Mouse (Mus musculus): ENCODE results near the gene Prep. TPM values are rescaled to one million over a fixed set of nuclear protein-coding genes. Genes with fewer than 3 reads are reported as not detected.

Prep gene
- polyA plus RNA-seq, 1 experiment: 35.6 TPM

DNA sequence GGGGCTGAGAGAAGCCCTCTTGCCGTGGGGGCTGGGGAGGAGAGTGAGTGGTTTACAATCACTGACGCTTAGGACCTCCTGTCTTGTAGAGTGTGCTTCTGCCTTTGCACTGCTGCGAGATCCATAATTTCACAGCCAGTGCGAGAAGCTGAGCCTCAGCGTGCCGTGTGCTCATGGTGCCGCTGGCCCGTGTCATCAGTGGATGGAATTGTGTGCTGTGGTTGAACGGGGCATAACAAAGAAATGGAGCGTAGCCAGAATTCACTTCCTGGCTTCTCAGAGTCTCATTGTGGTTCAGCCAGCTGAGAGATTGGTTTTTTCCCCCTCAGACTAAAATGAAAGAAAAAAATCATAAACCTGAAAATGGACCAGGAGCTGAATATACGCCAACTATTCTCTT, 62.1 kb downstream of the Prep start:
- Histone ChIP-seq H3K4me2 (ENCODE audit: low read depth) (no peak overlapping the region), H3K4me3 (no peak overlapping the region), H3ac (ENCODE audit: control insufficient read depth, insufficient read length) (no peak overlapping the region), H3K79me2 (ENCODE audit: control insufficient read depth, insufficient read depth) (peaks cover 13% of the 10 kb centered on the region), H3K36me3 (ENCODE audit: control insufficient read depth, insufficient read depth) (peaks cover 45% of the 10 kb centered on the region), H3K27me3 (ENCODE audit: control insufficient read depth, insufficient read depth, insufficient read length) (no peaks in the 10 kb centered on the region)
- TF ChIP-seq E2F4 (IDR thresholded peaks at IDR 0.05; ENCODE audit: insufficient read depth) (no peak), MYOG (IDR thresholded peaks at IDR 0.05; ENCODE audit: control insufficient read depth in 1 of 3, insufficient read depth in 1 of 3, insufficient read length in 2 of 3, low read depth in 2 of 3) (no peak), TCF12 (IDR thresholded peaks at IDR 0.05; ENCODE audit: insufficient read depth, poor library complexity, severe bottlenecking) (no peak), POLR2A (IDR thresholded peaks at IDR 0.05; ENCODE audit: insufficient read length, low read depth) (no peak), TCF3 (IDR thresholded peaks at IDR 0.05; ENCODE audit: insufficient read length, low read depth) (no peak), POLR2AphosphoS2 (IDR thresholded peaks at IDR 0.05; ENCODE audit: insufficient read length, low read depth) (no peak), MAX (IDR thresholded peaks at IDR 0.05; ENCODE audit: low read depth) (no peak), USF1 (IDR thresholded peaks at IDR 0.05; ENCODE audit: low read depth) (no peak), CEBPB (IDR thresholded peaks at IDR 0.05; ENCODE audit: insufficient read depth, poor library complexity, severe bottlenecking) (no peak), REST (IDR thresholded peaks at IDR 0.05; ENCODE audit: insufficient read depth, insufficient read length) (no peak), SRF (IDR thresholded peaks at IDR 0.05; ENCODE audit: control insufficient read depth, insufficient read length, low read depth) (no peak), MYOD1 (IDR thresholded peaks at IDR 0.05; ENCODE audit: control insufficient read depth in 1 of 3, insufficient read length in 2 of 3, low read depth in 2 of 3) (no peak)

DNA sequence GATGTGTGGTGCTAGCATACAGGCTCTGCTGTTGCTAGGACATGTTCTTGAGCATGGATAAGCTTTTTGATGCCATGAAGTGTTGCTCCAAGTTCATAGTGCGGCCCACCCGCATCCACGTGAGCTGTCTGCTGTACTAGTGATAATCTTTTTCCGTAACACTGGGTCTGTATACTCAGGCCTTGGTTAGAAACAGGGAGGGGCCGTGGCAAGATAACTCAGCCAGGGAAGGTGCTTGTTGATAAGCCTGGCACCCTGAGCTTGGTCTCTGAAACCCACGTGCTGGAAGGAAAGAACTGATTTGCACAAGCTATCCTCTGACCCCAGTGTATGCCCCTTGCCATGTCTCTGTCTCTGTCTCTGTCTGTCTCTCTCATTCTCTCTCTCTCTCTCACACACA, 63.0 kb downstream of the Prep start:
- TF ChIP-seq POLR2AphosphoS2 (IDR thresholded peaks at IDR 0.05; ENCODE audit: insufficient read length, low read depth) (no peak), CEBPB (IDR thresholded peaks at IDR 0.05; ENCODE audit: insufficient read depth, poor library complexity, severe bottlenecking) (no peak), POLR2A (IDR thresholded peaks at IDR 0.05; ENCODE audit: insufficient read length, low read depth) (no peak), TCF3 (IDR thresholded peaks at IDR 0.05; ENCODE audit: insufficient read length, low read depth) (no peak), MAX (IDR thresholded peaks at IDR 0.05; ENCODE audit: low read depth) (no peak), TCF12 (IDR thresholded peaks at IDR 0.05; ENCODE audit: insufficient read depth, poor library complexity, severe bottlenecking) (no peak), E2F4 (IDR thresholded peaks at IDR 0.05; ENCODE audit: insufficient read depth) (no peak), USF1 (IDR thresholded peaks at IDR 0.05; ENCODE audit: low read depth) (no peak), REST (IDR thresholded peaks at IDR 0.05; ENCODE audit: insufficient read depth, insufficient read length) (no peak)
- peaks cover 17% of the 10 kb centered on the region for H3K79me2 ChIP-seq (ENCODE audit: control insufficient read depth, insufficient read depth)
- no peak overlapping the region for H3K4me3 ChIP-seq
- no peaks in the 10 kb centered on the region for H3K27me3 ChIP-seq (ENCODE audit: control insufficient read depth, insufficient read depth, insufficient read length)
- no peak overlapping the region for H3K4me2 ChIP-seq (ENCODE audit: low read depth)
- peaks cover 36% of the 10 kb centered on the region for H3K36me3 ChIP-seq (ENCODE audit: control insufficient read depth, insufficient read depth)
- no peak overlapping the region for H3ac ChIP-seq (ENCODE audit: control insufficient read depth, insufficient read length)

DNA sequence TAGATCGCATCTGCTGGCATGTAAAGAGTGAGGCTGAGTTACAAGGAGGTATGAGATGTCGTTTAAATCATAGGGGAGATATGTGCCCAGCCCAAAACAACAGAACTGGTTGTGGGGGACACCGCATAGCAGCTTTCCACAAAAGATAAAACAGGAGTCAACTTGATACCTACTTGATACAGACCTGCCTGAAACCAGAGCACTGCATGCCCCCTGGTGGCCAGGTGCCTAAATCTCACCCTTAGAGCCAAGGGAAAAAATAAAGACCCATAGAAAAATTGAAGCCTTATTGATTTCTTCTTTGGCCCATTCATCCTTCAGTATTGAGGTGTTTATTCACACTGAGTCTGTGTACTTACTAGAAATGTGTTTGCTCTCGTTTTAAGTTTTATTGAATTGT, 65.4 kb downstream of the Prep start:
- Histone ChIP-seq H3K79me2 (ENCODE audit: control insufficient read depth, insufficient read depth) (peaks cover 17% of the 10 kb centered on the region), H3ac (ENCODE audit: control insufficient read depth, insufficient read length) (no peak overlapping the region), H3K4me3 (no peak overlapping the region), H3K36me3 (ENCODE audit: control insufficient read depth, insufficient read depth) (peaks cover 38% of the 10 kb centered on the region), H3K4me2 (ENCODE audit: low read depth) (no peak overlapping the region), H3K27me3 (ENCODE audit: control insufficient read depth, insufficient read depth, insufficient read length) (no peaks in the 10 kb centered on the region)
- no peak for TF ChIP-seq MYOD1 (IDR thresholded peaks at IDR 0.05; ENCODE audit: control insufficient read depth in 1 of 3, insufficient read length in 2 of 3, low read depth in 2 of 3)
- TF ChIP-seq USF1 (IDR thresholded peaks at IDR 0.05; ENCODE audit: low read depth): no peak
- no peak for TF ChIP-seq POLR2A (IDR thresholded peaks at IDR 0.05; ENCODE audit: insufficient read length, low read depth)
- no peak for TF ChIP-seq CEBPB (IDR thresholded peaks at IDR 0.05; ENCODE audit: insufficient read depth, poor library complexity, severe bottlenecking)
- no peak for TF ChIP-seq REST (IDR thresholded peaks at IDR 0.05; ENCODE audit: insufficient read depth, insufficient read length)
- TF ChIP-seq MAX (IDR thresholded peaks at IDR 0.05; ENCODE audit: low read depth): no peak
- no peak for TF ChIP-seq SRF (IDR thresholded peaks at IDR 0.05; ENCODE audit: control insufficient read depth, insufficient read length, low read depth)
- no peak for TF ChIP-seq TCF3 (IDR thresholded peaks at IDR 0.05; ENCODE audit: insufficient read length, low read depth)
- TF ChIP-seq MYOG (IDR thresholded peaks at IDR 0.05; ENCODE audit: control insufficient read depth in 1 of 3, insufficient read depth in 1 of 3, insufficient read length in 2 of 3, low read depth in 2 of 3): no peak
- no peak for TF ChIP-seq TCF12 (IDR thresholded peaks at IDR 0.05; ENCODE audit: insufficient read depth, poor library complexity, severe bottlenecking)
- TF ChIP-seq E2F4 (IDR thresholded peaks at IDR 0.05; ENCODE audit: insufficient read depth): no peak
- TF ChIP-seq POLR2AphosphoS2 (IDR thresholded peaks at IDR 0.05; ENCODE audit: insufficient read length, low read depth): no peak

DNA sequence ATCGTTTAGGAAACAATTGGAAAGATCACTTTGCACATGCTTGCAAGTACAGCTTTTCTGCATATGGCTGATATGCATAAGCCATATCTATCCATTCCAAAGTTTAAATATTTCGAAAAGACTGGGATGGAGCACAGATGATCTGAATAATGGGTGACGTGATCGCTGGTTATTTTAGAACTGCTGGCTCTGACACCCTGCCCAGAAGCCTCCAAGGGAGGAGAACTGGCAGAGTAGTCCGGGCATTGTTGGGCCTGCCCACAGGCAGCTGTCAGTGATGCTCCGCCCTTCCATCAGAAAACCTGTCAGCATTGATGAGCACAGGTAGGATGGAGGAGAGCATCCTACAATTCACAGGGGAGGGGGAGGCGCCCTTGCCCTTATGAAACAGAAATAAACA, 69.8 kb downstream of the Prep start:
- H3K36me3 ChIP-seq (ENCODE audit: control insufficient read depth, insufficient read depth): peaks cover 19% of the 10 kb centered on the region
- H3K27me3 ChIP-seq (ENCODE audit: control insufficient read depth, insufficient read depth, insufficient read length): no peaks in the 10 kb centered on the region
- no peak overlapping the region for H3K4me2 ChIP-seq (ENCODE audit: low read depth)
- TF ChIP-seq USF1 (IDR thresholded peaks at IDR 0.05; ENCODE audit: low read depth) (no peak), MYOD1 (IDR thresholded peaks at IDR 0.05; ENCODE audit: control insufficient read depth in 1 of 3, insufficient read length in 2 of 3, low read depth in 2 of 3) (no peak), REST (IDR thresholded peaks at IDR 0.05; ENCODE audit: insufficient read depth, insufficient read length) (no peak), TCF12 (IDR thresholded peaks at IDR 0.05; ENCODE audit: insufficient read depth, poor library complexity, severe bottlenecking) (no peak), POLR2AphosphoS2 (IDR thresholded peaks at IDR 0.05; ENCODE audit: insufficient read length, low read depth) (no peak), TCF3 (IDR thresholded peaks at IDR 0.05; ENCODE audit: insufficient read length, low read depth) (no peak), SRF (IDR thresholded peaks at IDR 0.05; ENCODE audit: control insufficient read depth, insufficient read length, low read depth) (no peak), POLR2A (IDR thresholded peaks at IDR 0.05; ENCODE audit: insufficient read length, low read depth) (no peak), CEBPB (IDR thresholded peaks at IDR 0.05; ENCODE audit: insufficient read depth, poor library complexity, severe bottlenecking) (no peak), MAX (IDR thresholded peaks at IDR 0.05; ENCODE audit: low read depth) (no peak)
- no peak overlapping the region for H3ac ChIP-seq (ENCODE audit: control insufficient read depth, insufficient read length)
- H3K4me3 ChIP-seq: no peak overlapping the region
- peaks cover 17% of the 10 kb centered on the region for H3K79me2 ChIP-seq (ENCODE audit: control insufficient read depth, insufficient read depth)

DNA sequence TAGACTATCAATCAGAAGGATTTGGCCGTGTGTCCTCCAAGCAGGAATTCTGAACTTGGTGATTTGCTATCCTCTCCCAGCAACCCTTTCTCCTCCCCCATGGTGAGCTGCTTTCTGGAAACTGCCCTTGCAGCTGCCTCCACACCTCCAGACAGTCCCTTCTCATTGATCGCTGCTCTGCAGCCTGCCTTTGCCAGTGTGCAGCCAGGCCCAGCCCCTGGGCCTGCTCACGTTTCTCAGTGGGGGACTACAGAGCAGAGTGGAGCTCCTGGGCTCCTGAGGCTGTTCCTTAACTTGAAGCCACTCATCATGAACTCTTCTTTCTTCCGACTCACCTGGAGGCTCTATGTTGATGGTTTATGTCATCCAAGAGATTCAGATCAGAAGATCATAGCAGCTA, 72.9 kb downstream of the Prep start:
- no peaks in the 10 kb centered on the region for H3K27me3 ChIP-seq (ENCODE audit: control insufficient read depth, insufficient read depth, insufficient read length)
- H3ac ChIP-seq (ENCODE audit: control insufficient read depth, insufficient read length): no peak overlapping the region
- H3K4me3 ChIP-seq: no peak overlapping the region
- no peaks in the 10 kb centered on the region for H3K79me2 ChIP-seq (ENCODE audit: control insufficient read depth, insufficient read depth)
- no peak for TF ChIP-seq REST (IDR thresholded peaks at IDR 0.05; ENCODE audit: insufficient read depth, insufficient read length)
- TF ChIP-seq USF1 (IDR thresholded peaks at IDR 0.05; ENCODE audit: low read depth): no peak
- no peak for TF ChIP-seq TCF3 (IDR thresholded peaks at IDR 0.05; ENCODE audit: insufficient read length, low read depth)
- no peak for TF ChIP-seq TCF12 (IDR thresholded peaks at IDR 0.05; ENCODE audit: insufficient read depth, poor library complexity, severe bottlenecking)
- TF ChIP-seq E2F4 (IDR thresholded peaks at IDR 0.05; ENCODE audit: insufficient read depth): no peak
- no peak for TF ChIP-seq MAX (IDR thresholded peaks at IDR 0.05; ENCODE audit: low read depth)
- TF ChIP-seq CEBPB (IDR thresholded peaks at IDR 0.05; ENCODE audit: insufficient read depth, poor library complexity, severe bottlenecking): no peak
- no peak for TF ChIP-seq POLR2A (IDR thresholded peaks at IDR 0.05; ENCODE audit: insufficient read length, low read depth)
- peak in 1 of 3 experiments; percentile 6 for TF ChIP-seq MYOD1 (IDR thresholded peaks at IDR 0.05; ENCODE audit: control insufficient read depth in 1 of 3, insufficient read length in 2 of 3, low read depth in 2 of 3)
- H3K4me2 ChIP-seq (ENCODE audit: low read depth): no peak overlapping the region
- H3K36me3 ChIP-seq (ENCODE audit: control insufficient read depth, insufficient read depth): peaks cover 19% of the 10 kb centered on the region
